Mouse (Mus musculus): ENCODE data around the gene Pde6d. TPM values are rescaled to one million over a fixed set of nuclear protein-coding genes. Genes with fewer than 3 reads are reported as not detected.

The Pde6d gene
- polyA plus RNA-seq, 1 experiment from 2014 or later = 75.8 TPM

- peaks cover 62% of the 10 kb centered on the region for H3K4me1 ChIP-seq
- H3K27ac ChIP-seq = peak overlapping the region; percentile 99
- WGBS = 17% methylated on average over 19 of the region's 19 CpGs
These were observed 77.6 kb downstream of the Pde6d start for GRCm38 (mm10) chr1:86504697-86505421.

GRCm38 (mm10) chr1:86503906-86504696, 78.3 kb downstream of the Pde6d start:
- peak; percentile 88 for ATAC-seq (ENCODE audit: low FRiP score, low read depth)
- WGBS = under 1% methylated on average over 64 of the region's 64 CpGs
- peak overlapping the region; percentile 80 for H3K9ac ChIP-seq
- peak overlapping the region; percentile 79 for H3K4me2 ChIP-seq (replicated peaks)
- no peaks in the 10 kb centered on the region for H3K36me3 ChIP-seq
- no peaks in the 10 kb centered on the region for H3K9me3 ChIP-seq
- no peaks in the 10 kb centered on the region for H3K27me3 ChIP-seq
- peaks cover 57% of the 10 kb centered on the region for H3K4me1 ChIP-seq
- H3K4me3 ChIP-seq = peak overlapping the region; percentile 48
- H3K27ac ChIP-seq = peak overlapping the region; percentile 99

More at GRCm38 (mm10) chr1:86504697-86505421, 77.6 kb downstream of the Pde6d start:
- no peak for ATAC-seq (ENCODE audit: low FRiP score, low read depth)
- H3K4me2 ChIP-seq (replicated peaks) = peak overlapping the region; percentile 79
- H3K4me3 ChIP-seq = peak overlapping the region; percentile 48
- H3K36me3 ChIP-seq = no peaks in the 10 kb centered on the region
- H3K9me3 ChIP-seq = no peaks in the 10 kb centered on the region
- H3K9ac ChIP-seq = peak overlapping the region; percentile 80
- H3K27me3 ChIP-seq = no peaks in the 10 kb centered on the region

GRCm38 (mm10) chr1:86503165-86503747, 79.2 kb downstream of the Pde6d start:
- H3K27ac ChIP-seq = peak overlapping the region; percentile 99

GRCm38 (mm10) chr1:86502221-86503048, 80.0 kb downstream of the Pde6d start:
- H3K4me2 ChIP-seq (replicated peaks) = peak overlapping the region; percentile 79
- peaks cover 70% of the 10 kb centered on the region for H3K4me1 ChIP-seq
- ATAC-seq (ENCODE audit: low FRiP score, low read depth) = no peak
- peak overlapping the region; percentile 80 for H3K9ac ChIP-seq
- no peak overlapping the region for H3K4me3 ChIP-seq
- no peaks in the 10 kb centered on the region for H3K27me3 ChIP-seq
- H3K36me3 ChIP-seq = no peaks in the 10 kb centered on the region
- no peaks in the 10 kb centered on the region for H3K9me3 ChIP-seq
- 15% methylated on average over 16 of the region's 17 CpGs for WGBS
- peak overlapping the region; percentile 99 for H3K27ac ChIP-seq

More at GRCm38 (mm10) chr1:86503165-86503747, 79.2 kb downstream of the Pde6d start:
- Histone ChIP-seq H3K27me3 (no peaks in the 10 kb centered on the region), H3K4me1 (peaks cover 62% of the 10 kb centered on the region), H3K4me2 (replicated peaks) (peak overlapping the region; percentile 79), H3K4me3 (peak overlapping the region; percentile 48), H3K36me3 (no peaks in the 10 kb centered on the region), H3K9ac (peak overlapping the region; percentile 80), H3K9me3 (no peaks in the 10 kb centered on the region)
- peak; percentile 41 for ATAC-seq (ENCODE audit: low FRiP score, low read depth)
- 5% methylated on average over 16 of the region's 16 CpGs for WGBS

- Histone ChIP-seq H3K27me3 (no peaks in the 10 kb centered on the region), H3K4me3 (0 out of 2 replicates have a peak overlapping the region, but pooled peaks have one; percentile 3), H3K9ac (peak overlapping the region; percentile 50; the same call in 1 of the 2 replicates), H3K36me3 (no peaks in the 10 kb centered on the region), H3K4me2 (replicated peaks) (peak overlapping the region; percentile 79), H3K27ac (peak overlapping the region; percentile 99), H3K4me1 (peaks cover 70% of the 10 kb centered on the region), H3K9me3 (no peaks in the 10 kb centered on the region)
- 0% methylated on average over 4 of the region's 4 CpGs for WGBS
- 0 out of 2 replicates have a peak, but pooled peaks have one; percentile 1 for ATAC-seq (ENCODE audit: low FRiP score, low read depth)
These were observed 80.9 kb downstream of the Pde6d start for GRCm38 (mm10) chr1:86501559-86501958.

- Histone ChIP-seq H3K4me1 (peaks cover 67% of the 10 kb centered on the region), H3K4me2 (replicated peaks) (0 out of 2 replicates have a peak overlapping the region, but pooled peaks have one; percentile 11), H3K4me3 (no peak overlapping the region), H3K9me3 (no peaks in the 10 kb centered on the region), H3K27me3 (no peaks in the 10 kb centered on the region), H3K36me3 (no peaks in the 10 kb centered on the region), H3K27ac (peak overlapping the region; percentile 99), H3K9ac (no peak overlapping the region)
- ATAC-seq (ENCODE audit: low FRiP score, low read depth) = no peak
- 41% methylated on average over 6 of the region's 6 CpGs for WGBS
These were observed 81.3 kb downstream of the Pde6d start for GRCm38 (mm10) chr1:86501114-86501532.

GRCm38 (mm10) chr1:86500681-86501080, 81.7 kb downstream of the Pde6d start:
- no peaks in the 10 kb centered on the region for H3K27me3 ChIP-seq
- H3K36me3 ChIP-seq = no peaks in the 10 kb centered on the region
- no peak overlapping the region for H3K9ac ChIP-seq
- H3K9me3 ChIP-seq = no peaks in the 10 kb centered on the region
- ATAC-seq (ENCODE audit: low FRiP score, low read depth) = no peak
- H3K4me3 ChIP-seq = no peak overlapping the region
- WGBS = 77% methylated on average over 4 of the region's 4 CpGs
- peaks cover 67% of the 10 kb centered on the region for H3K4me1 ChIP-seq
- peak overlapping the region; percentile 99; the same call in 1 of the 2 replicates for H3K27ac ChIP-seq
- no peak overlapping the region for H3K4me2 ChIP-seq (replicated peaks)

GRCm38 (mm10) chr1:86499903-86500302, 82.5 kb downstream of the Pde6d start:
- WGBS = 41% methylated on average over 3 of the region's 3 CpGs
- no peak for ATAC-seq (ENCODE audit: low FRiP score, low read depth)
- Histone ChIP-seq H3K4me1 (peaks cover 59% of the 10 kb centered on the region), H3K9me3 (no peaks in the 10 kb centered on the region), H3K4me3 (no peak overlapping the region), H3K4me2 (replicated peaks) (no peak overlapping the region), H3K27ac (no peak overlapping the region), H3K9ac (no peak overlapping the region), H3K36me3 (no peaks in the 10 kb centered on the region), H3K27me3 (no peaks in the 10 kb centered on the region)

GRCm38 (mm10) chr1:86498611-86499010, 83.8 kb downstream of the Pde6d start:
- WGBS = 43% methylated on average over 1 of the region's 1 CpGs
- Histone ChIP-seq H3K27ac (no peak overlapping the region; the same call in 1 of the 2 replicates), H3K4me1 (peaks cover 53% of the 10 kb centered on the region)

GRCm38 (mm10) chr1:86497986-86498385, 84.4 kb downstream of the Pde6d start:
- H3K4me1 ChIP-seq = peaks cover 47% of the 10 kb centered on the region
- H3K9ac ChIP-seq = peak overlapping the region; percentile 13; the same call in 1 of the 2 replicates
- no peaks in the 10 kb centered on the region for H3K9me3 ChIP-seq
- no peak for ATAC-seq (ENCODE audit: low FRiP score, low read depth)
- H3K4me2 ChIP-seq (replicated peaks) = no peak overlapping the region
- no peaks in the 10 kb centered on the region for H3K36me3 ChIP-seq
- H3K27me3 ChIP-seq = no peaks in the 10 kb centered on the region
- H3K27ac ChIP-seq = no peak overlapping the region
- 69% methylated on average over 3 of the region's 3 CpGs for WGBS
- H3K4me3 ChIP-seq = no peak overlapping the region

More at GRCm38 (mm10) chr1:86498611-86499010, 83.8 kb downstream of the Pde6d start:
- H3K4me3 ChIP-seq = no peak overlapping the region
- no peak overlapping the region for H3K4me2 ChIP-seq (replicated peaks)
- H3K36me3 ChIP-seq = no peaks in the 10 kb centered on the region
- H3K27me3 ChIP-seq = no peaks in the 10 kb centered on the region
- H3K9ac ChIP-seq = peak overlapping the region; percentile 39; the same call in 1 of the 2 replicates
- ATAC-seq (ENCODE audit: low FRiP score, low read depth) = no peak
- no peaks in the 10 kb centered on the region for H3K9me3 ChIP-seq

GRCm38 (mm10) chr1:86497361-86497760, 85.1 kb downstream of the Pde6d start:
- Histone ChIP-seq H3K4me1 (peaks cover 45% of the 10 kb centered on the region), H3K4me2 (replicated peaks) (no peak overlapping the region), H3K9me3 (no peaks in the 10 kb centered on the region), H3K4me3 (no peak overlapping the region), H3K36me3 (no peaks in the 10 kb centered on the region), H3K9ac (peak overlapping the region; percentile 14; the same call in 1 of the 2 replicates), H3K27ac (peak overlapping the region; percentile 4; the same call in 1 of the 2 replicates), H3K27me3 (no peaks in the 10 kb centered on the region)
- 70% methylated on average over 5 of the region's 5 CpGs for WGBS
- no peak for ATAC-seq (ENCODE audit: low FRiP score, low read depth)
